Mouse (Mus musculus): ENCODE results near the gene Elmo1. TPM values are rescaled to one million over a fixed set of nuclear protein-coding genes. Genes with fewer than 3 reads are reported as not detected.
A peak's percentile ranks its signal among the peaks of the same experiment; 100 is the strongest.

Gene Elmo1
- total RNA-seq, 2 experiments from 2014 or later: 8.3 to 15.0 TPM

DNA sequence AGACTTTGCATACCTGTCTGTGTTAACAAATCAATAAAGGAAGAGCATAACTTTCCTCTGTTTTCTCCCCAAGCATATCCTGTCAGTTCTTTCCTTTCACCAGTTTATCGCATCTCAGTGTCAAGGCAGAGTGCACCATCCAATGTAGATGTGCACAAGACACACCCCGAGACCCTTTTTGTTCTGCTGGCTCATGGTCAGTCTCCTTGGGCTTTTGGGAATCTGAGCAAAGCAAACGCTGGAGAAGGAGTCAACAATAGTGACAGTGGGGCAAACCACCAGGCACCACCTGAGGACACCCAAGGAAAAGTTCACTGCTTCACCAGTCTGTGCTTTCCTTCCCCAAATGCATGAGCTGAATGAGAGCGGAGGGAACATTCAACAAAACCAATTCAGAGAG is 56.5 kb downstream of the Elmo1 start:
- ATAC-seq (replicated peaks; ENCODE audit: low FRiP score, poor library complexity, severe bottlenecking): no peak

DNA sequence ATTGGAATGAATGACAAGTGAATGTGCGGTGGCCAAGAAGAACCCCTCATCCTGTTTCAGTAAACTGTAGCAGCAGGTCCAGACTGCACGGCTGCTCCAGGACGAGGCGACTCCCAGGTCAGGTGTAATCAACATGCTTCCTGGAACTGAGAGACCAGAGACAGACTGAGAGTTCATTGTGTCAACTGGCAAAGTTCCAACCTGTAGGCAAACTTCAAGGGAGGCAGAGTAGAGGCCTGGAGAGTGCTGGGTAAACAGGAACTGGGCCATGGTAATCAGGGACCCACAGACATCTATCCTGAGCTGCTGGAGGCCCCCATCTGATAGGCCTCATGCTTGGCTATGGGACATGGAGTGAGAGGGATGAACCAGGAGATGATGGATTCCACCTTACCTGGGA is 57.3 kb downstream of the Elmo1 start:
- no peak for ATAC-seq (replicated peaks; ENCODE audit: low FRiP score, poor library complexity, severe bottlenecking)

DNA sequence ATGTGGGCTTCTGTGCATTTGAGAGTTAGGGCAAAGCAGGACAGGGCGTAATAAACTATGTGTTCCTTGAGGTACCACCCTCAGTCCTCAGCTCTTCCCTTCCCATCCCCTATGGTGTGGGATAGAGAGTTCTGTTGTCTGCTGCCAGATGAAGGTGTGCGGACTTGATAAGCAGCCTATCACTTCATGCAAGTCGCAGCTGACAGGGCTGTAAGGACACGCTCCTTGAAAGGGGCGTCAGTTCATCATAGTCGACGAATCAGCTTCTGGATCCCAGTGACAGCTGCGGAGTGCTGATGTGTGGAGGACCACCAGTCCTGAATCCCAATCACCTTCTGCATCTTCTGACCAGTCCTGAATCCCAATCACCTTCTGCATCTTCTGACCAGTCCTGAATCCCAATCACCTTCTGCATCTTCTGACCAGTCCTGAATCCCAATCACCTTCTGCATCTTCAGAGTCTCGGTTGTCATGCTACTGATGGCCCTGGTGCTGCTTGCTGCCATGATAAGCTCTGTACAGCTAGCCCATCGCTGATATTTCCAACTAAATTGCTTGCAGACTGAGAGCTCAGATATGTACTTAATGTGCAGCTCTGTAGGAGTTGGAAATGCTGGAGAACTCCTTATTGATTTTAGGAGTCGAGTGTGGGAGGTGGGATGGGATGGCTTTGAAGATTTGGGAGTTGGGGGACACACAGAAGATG is 59.9 kb downstream of the Elmo1 start:
- peak; percentile 88 for ATAC-seq (replicated peaks; ENCODE audit: low FRiP score, poor library complexity, severe bottlenecking)

DNA sequence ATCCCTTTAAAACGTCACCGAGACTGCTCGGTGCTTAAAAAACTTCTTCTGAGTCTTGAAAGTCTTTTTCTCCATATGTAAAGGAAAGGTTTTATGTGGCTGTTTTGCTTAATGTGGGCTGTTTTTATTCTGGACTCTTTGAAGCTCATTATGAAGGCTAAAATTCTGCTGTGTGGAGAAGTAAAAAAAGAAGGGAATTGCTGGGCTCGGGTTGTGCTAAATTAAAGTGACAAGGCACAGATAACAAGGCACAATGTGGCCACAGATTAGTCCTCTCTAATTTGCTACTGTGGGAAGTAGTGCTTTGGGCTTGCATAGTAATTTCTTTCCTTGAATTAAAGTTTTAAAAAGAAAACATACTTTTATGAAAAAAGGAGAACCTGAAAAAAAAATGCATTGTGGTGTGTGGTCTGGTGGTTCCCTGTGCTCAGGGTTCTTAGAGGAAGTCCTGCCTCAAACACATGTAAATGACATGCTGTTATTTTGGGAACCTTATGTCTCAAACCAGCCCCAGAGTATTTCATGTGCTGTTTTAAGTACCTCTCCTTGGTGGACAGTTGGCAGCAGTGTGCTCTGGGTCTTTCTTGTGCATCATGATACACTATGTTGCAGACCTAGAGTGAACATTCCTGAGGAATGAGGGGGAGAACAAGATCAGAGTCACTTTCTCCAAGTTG is 61.0 kb downstream of the Elmo1 start:
- no peak for ATAC-seq (replicated peaks; ENCODE audit: low FRiP score, poor library complexity, severe bottlenecking)

DNA sequence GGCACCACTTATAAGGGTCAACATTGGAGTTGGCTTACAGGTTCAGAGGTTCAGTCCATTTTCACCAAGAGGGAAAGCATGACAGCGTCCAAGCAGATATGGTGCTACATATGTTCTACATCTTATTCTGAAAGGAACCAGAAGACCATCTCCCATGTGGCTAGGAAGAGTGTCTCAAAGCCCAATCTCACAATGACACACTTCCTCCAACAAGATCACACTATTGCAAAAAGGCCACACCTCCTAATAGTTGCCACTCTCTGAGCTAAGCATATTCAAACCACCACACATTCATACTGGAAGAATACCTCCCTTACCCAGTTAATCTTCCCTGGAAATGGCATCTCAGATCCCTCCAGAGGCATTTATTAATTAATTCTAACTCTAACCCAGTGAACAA is 66.7 kb downstream of the Elmo1 start:
- ATAC-seq (replicated peaks; ENCODE audit: low FRiP score, poor library complexity, severe bottlenecking): no peak

DNA sequence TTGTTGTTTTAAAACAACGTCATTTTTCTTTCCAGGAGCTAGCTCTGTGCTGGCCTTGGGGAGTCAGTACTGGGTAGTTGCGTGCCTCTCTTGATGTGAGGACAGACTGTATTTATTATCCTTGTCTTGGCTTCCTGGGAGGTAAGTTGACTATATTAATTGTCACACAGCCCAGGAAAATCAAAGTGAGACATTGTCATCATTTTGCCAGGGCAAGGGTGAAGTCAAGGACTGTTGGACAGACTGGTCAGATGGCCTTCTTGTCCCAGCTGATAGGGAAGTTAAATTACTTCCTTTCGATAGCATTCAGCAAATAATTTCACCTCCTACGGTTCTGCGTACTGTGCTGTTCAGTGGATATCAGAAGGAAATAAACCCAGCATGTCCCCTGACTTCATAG is 67.1 kb downstream of the Elmo1 start:
- ATAC-seq (replicated peaks; ENCODE audit: low FRiP score, poor library complexity, severe bottlenecking): no peak

DNA sequence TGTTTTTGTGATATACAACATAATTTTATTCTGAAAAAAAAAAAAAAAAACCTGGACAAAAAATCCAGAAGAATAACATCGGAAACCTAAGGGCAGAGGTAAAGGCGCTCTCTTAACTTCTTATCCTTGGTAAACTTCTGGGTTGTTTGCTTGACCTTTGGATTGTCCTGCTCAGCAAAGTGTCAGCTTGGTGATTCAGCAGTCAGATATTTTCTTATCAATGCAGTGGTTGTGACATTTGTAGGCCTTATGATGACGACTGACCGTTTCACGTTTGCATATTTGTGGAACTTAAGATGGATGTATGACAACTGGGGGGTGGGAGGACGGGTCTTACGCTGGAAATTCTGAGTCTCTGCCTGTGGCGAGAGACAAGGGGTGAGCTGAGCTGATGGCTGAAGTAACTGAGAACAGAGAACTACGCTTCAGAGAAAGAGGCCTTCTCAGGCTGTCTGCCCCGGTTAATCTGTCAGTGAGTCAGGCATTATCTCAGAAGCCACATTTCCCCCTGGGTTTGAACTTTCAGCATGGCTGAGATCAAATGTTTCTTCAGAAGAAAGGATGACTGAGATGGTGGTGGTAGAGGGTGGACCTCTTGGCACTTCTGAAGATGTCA is 73.1 kb downstream of the Elmo1 start:
- peak; percentile 75 for ATAC-seq (replicated peaks; ENCODE audit: low FRiP score, poor library complexity, severe bottlenecking)

DNA sequence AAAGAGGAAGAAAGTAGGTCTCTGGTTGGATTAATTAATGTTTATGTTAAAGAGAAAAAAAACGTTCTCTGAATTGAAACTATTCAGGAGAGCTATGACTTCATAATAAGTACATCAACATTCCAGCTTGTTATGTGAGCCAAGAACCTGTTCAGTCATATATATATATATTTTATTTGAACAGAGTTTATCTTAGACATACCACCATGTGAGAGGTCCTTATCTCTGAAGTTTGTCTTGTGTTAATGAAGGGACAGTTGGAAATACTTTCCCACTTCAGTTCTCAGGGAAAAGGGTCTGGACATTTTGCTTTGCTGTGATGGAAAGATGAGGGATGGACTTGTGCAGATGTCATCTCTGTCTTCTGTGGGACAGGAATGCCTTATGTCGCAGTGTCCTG is 74.4 kb downstream of the Elmo1 start:
- ATAC-seq (replicated peaks; ENCODE audit: low FRiP score, poor library complexity, severe bottlenecking): 0 out of 2 replicates have a peak, but pooled peaks have one; percentile 37

DNA sequence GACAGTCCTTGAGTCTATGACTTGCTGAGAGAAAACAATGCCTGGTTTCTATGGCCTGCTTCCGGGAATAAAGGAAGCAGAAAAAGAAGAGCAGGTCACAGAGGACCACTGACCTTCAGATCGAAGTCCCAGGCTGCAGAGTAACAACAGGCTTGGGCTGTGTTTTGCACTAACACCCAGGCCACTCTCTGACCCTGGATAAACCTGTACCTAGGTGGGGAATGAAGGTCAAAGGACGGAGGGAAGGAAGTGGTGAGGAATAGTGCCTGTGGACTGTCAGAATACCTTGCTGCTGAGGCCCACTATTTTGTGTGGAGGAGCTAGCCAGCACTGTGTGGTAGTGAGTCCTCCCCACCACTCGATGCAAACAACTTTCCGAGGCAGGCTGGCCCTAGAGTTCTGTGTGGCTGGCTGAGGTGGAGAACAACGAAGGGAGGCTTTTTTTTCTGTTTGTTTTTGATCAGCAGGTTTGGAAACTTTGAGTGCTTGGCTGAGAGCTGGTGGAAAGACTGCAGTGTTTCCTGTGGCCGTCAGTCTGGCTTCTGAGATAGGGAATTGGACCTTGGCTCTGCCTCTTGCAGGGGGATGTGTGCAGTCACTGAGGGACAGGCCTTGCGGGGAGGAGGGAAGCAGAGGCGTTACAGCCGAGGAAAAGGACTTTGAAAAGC is 83.7 kb downstream of the Elmo1 start:
- ATAC-seq (replicated peaks; ENCODE audit: low FRiP score, poor library complexity, severe bottlenecking): no peak

DNA sequence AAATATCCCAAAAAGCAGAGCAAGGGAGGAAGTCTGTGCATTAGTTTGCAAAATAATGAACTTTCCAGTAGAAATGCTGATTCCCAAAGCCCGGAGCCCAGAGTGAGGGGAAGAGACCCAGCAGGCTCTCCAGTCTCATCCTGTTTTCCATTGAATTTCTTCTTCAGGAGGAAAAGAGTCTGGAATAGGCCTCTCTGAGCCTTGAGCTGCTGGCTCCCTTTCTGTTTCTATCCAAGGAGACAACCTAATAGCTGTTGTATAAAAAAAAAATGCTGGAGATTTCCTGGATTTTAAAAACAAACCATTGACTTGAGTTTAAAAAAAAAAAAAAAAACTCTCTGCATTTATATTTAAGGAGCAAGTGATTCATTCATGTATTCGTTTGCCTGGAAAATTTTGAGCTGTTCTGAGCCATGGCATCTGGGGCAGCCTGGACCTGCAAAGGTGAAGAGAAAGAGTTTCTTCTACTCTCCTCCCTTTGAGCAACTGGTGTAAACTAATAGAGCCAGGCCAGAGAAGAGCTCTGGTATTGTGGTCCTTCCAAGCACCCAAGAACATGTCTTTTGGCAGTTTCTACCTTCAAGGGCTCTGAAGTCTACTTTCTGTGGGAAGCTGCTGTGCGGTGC is 84.4 kb downstream of the Elmo1 start:
- no peak for ATAC-seq (replicated peaks; ENCODE audit: low FRiP score, poor library complexity, severe bottlenecking)

DNA sequence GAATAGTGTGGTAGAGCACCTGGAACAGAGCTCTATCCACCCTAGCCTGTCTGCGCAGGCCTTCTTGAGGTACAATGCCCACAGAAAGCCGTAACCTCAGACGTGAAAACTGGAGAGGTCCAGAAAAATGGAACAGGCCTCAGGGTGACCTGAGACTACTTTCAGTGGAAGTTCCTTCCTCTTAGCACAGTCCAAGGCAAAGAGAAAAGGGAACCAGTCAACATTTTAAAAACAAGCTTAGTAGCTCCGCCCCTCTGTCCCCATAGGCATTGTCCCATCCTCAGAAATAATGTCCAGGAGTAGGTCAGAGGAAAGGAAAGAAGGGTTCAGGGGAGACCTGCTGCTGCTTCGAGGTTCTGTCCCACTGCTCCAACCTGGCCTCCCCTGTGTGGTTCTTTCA is 90.3 kb downstream of the Elmo1 start:
- no peak for ATAC-seq (replicated peaks; ENCODE audit: low FRiP score, poor library complexity, severe bottlenecking)

DNA sequence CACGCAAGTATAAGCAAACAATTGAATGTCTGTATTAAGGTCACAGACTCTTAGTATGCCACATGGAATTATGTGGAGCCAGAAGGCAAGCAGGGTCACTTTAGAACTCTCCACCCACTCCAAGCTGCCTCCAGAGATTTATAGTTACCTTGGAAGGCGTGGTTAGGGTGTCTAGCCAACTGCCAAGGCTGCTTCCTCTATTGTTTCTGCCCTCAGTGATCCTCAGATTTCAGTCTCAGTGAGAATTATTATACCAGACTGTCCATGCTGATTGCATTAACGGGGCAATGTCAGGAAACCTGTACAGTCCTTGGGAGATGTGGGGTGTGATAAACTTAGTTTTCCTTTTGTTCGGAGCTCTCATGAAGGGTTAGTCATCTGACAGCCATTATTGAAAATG is 90.9 kb downstream of the Elmo1 start:
- ATAC-seq (replicated peaks; ENCODE audit: low FRiP score, poor library complexity, severe bottlenecking): no peak

DNA sequence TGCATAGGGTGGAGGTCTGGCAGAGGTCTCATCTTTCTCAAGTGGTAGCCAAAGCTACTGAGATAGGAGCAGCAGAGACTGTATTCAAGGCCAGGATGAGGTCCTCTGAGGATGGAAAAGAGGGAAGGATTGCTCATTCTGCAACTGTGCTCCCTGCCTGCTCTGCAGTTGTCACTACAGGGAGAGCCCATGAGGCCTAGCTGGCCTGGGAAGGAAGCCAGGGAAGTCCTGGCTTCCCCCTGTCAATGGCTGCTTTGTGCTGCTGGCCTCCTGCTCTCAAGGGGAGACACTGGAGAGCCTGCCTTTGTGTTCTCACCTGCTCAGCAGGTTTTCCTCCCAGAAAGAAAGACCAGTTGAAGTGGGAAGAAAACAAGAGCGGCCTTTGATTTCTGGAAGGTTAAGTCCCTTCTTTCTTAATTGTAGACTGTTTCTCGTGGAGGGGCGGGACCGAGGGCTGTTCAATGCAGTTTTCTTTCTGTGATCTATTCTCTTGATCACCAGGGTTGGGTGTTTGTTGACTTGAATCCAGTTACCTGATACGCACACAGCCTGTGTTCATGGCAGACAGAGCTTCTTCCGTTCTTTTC is 91.9 kb downstream of the Elmo1 start:
- ATAC-seq (replicated peaks; ENCODE audit: low FRiP score, poor library complexity, severe bottlenecking): no peak

DNA sequence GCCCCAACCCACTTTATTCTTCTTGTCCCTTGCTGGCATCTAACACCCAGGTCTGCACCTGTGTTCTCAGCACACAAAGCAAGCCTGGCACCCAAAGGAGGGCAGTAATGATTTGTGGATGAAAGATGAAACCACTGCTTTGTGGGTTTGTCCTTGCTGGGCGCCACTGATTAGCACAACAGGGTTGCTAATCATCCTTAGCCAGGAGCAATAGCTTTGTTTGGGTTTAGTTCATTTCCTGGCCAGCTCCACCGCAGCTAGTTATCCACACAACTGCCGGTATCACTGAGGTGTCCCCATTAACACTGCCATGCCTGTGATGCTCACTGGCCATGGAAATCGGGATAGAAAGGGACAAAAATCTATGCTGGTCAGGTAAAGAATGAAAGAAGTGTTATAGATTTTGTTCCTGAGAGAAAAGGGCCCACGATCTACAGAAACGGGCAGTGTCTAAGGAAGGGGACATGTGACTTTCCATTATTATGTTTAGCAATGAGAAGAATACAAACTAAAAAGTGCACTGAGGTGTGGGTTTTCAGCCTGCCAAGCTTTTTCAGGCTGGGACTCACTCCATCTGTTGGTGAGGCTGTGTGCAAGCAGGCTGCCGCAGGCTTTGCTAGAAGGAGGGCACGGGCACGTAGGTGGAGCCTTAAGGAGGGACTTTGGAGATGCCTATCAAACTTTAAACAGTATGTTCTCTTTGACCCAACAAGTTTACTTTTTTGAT is 93.3 kb downstream of the Elmo1 start:
- no peak for ATAC-seq (replicated peaks; ENCODE audit: low FRiP score, poor library complexity, severe bottlenecking)

DNA sequence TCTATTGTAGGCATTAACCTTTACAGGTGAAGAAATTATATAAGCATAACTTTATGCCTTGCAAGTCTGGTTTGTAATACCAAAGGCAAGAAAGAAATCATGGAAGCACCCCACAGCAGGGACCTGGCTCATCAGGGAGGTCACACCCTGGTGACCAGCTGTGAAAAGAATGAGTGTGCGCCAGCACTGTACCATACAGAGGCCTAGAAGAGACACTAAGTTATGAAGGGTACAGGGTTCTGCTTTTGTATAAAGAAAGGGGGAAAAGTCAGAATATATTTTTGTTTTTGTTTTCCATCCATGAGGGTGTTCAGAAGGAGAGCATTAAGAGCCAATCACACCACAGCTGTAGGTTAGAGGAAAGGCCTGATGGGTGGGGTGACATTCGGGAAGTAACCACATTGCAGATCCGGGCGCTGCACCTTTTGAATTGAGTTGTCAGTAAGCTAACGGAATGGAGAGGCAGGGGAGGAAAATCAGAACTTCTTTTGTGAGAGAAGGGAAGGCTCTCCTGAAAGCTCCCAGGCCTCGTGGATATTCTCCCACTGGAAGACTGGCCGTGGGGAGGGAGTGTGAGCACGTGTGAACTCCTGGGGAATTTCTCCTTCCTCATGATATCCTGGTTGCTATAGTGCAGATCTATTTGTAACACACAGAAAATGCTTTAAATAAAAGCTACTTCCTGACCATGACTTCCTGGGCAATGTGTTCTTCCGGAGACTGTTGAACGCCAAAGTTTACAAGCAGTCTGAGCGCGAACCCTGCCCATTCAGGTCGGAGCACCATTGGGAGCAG is 94.0 kb downstream of the Elmo1 start:
- ATAC-seq (replicated peaks; ENCODE audit: low FRiP score, poor library complexity, severe bottlenecking): no peak

DNA sequence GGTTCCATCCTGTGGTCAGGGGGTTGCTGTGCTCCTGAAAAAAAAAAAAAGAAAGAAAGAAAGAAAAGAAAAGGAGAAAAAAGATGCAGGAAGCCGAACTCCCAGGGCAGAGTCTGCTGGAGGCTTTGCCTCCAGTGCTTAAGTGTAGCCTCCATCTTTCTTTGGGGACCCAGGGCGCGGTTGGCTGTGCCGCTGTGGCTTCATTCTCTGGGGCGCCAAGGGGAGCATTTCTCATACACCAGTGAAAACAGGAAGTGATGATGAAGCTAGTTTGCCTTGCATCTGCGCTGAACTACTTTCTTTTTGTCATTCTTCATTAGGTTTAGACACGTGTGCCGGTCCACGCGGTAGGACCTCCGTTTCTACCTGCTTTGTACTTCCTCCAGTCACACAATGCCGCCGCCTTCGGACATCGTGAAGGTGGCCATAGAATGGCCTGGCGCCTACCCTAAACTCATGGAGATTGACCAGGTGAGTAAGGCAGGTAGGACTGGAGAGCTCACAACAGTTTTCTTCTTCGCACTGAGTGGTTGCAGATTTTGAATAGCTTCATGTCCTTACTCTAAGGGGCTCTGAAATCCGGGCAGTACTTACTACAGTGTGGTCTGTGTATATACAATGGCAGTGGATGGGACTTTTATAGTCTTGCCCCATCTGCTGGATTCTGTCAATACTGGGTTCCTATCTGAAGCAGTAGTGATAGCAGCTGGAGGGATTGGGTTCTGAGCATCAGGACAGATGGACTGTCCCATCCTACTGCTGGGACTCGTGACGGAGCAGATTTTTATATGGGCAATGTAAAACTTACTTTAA is 94.8 kb downstream of the Elmo1 start:
- 0 out of 2 replicates have a peak, but pooled peaks have one; percentile 9 for ATAC-seq (replicated peaks; ENCODE audit: low FRiP score, poor library complexity, severe bottlenecking)

DNA sequence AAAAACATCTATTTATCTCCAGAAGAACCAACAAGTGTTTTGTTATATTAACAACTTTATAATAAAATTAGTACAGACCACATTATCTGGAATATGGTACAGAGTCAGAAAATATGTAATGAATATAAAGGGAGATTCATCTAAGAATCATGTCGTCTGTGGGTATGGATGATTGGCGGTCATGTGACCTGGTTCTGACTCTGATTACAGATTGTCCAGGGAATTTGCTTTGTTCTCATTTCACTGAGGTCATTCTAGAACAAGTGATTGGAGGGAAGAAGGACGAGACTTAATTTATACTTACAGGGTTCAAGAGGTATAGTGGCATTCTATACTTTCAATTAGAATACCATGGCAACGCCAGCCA is 95.4 kb downstream of the Elmo1 start:
- ATAC-seq (replicated peaks; ENCODE audit: low FRiP score, poor library complexity, severe bottlenecking): no peak

DNA sequence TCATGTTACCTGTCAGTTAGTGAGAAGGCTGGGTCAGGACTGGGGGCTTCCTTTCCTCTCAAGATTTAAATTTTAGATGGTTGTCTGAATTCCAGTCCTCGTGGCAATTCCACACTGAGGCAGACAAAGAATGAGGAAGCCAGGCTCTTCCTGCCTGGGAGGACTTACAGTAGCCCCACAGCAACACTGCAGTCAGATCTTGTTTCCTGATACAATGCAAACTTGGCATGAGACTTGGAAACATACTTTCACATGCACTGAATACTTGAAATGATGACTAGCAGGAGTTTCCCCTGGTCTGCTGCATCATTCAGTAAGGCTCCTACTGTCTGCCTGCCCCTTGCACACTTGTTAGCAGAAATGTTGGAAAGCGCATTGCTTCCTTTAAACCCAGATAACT is 97.3 kb downstream of the Elmo1 start:
- ATAC-seq (replicated peaks; ENCODE audit: low FRiP score, poor library complexity, severe bottlenecking): no peak

Measured in erythroblast, adult 5-6 weeks (primary cell).